10 mouse cellular contexts compared by ENCODE assay signal in genomic region chr4:141681767-141682166, GRCm38 (mm10). TPM values are rescaled to one million over a fixed set of nuclear protein-coding genes. Genes with fewer than 3 reads are reported as not detected.
A peak's percentile ranks its signal among the peaks of the same experiment; 100 is the strongest.
DNase-seq lines count a peak whose midpoint lies in the region; ATAC-seq and TF ChIP-seq lines count a peak whose summit lies in the region.
"Had no signal": no experiment of that assay in that cellular context is flagged by ENCODE, and none has a peak within 500 bp of the region (broad histone marks: within the 10 kb centered on the region; RNA-seq: fewer than 3 reads in every experiment).

No protein-coding gene starts in this region.

- no peaks in the 10 kb centered on the region for H3K27me3 ChIP-seq in liver, adult 2 months (ENCODE audit: control insufficient read depth, insufficient read depth, low read length)
- no peaks in the 10 kb centered on the region for H3K27me3 ChIP-seq in liver, postnatal 0 days (ENCODE audit: insufficient read depth, low read length)
- no peaks in the 10 kb centered on the region for H3K27me3 ChIP-seq in heart, embryonic 12.5 days (replicated peaks)

- no peaks in the 10 kb centered on the region for H3K9me3 ChIP-seq in liver, postnatal 0 days (ENCODE audit: low read length)
- H3K9me3 ChIP-seq in heart, embryonic 12.5 days (replicated peaks) = no peaks in the 10 kb centered on the region
- H3K9me3 ChIP-seq: G1E had no signal

- H3K9ac ChIP-seq in liver, adult 2 months (ENCODE audit: low read depth, low read length) = no peak overlapping the region
- H3K9ac ChIP-seq in liver, postnatal 0 days (replicated peaks) = no peak overlapping the region
- H3K9ac ChIP-seq in heart, embryonic 12.5 days = no peak overlapping the region

- 54% methylated on average over 7 of the region's 7 CpGs for WGBS in liver, adult 2 months
- WGBS in liver, postnatal 0 days (ENCODE audit: insufficient replicate concordance) = 70% methylated on average over 7 of the region's 7 CpGs
- WGBS in heart, embryonic 12.5 days = 48% methylated on average over 7 of the region's 7 CpGs

- H3K27ac ChIP-seq in liver, adult 2 months (replicated peaks; ENCODE audit: insufficient read depth, low read depth, low read length) = no peak overlapping the region
- H3K27ac ChIP-seq in liver, postnatal 0 days (ENCODE audit: low read depth) = no peak overlapping the region
- H3K27ac ChIP-seq in heart, embryonic 12.5 days (ENCODE audit: poor library complexity, severe bottlenecking) = 0 out of 2 replicates have a peak overlapping the region, but pooled peaks have one; percentile 2

- H3K79me2 ChIP-seq in liver, adult 2 months (ENCODE audit: control insufficient read depth, insufficient read depth, low read length) = no peaks in the 10 kb centered on the region

- DNase-seq in liver, adult 2 months (ENCODE audit: extremely low read depth, low read depth, low spot score) = peak; percentile 15
- no peak for DNase-seq in liver, postnatal 0 days
- DNase-seq in adrenal gland, postnatal 10 days = peak; percentile 67
- DNase-seq in skeletal muscle tissue, adult 2 months (ENCODE audit: low read depth, low spot score) = peak; percentile 52
- DNase-seq in retina, postnatal 1 day = no peak
- no peak for DNase-seq in layer of hippocampus, postnatal 25 days (ENCODE audit: extremely low spot score in 1 of 2, low spot score in 1 of 2)
- no peak for DNase-seq in thymus, postnatal 25 days
- DNase-seq: kidney, postnatal 14 days had no signal

- H3K4me1 ChIP-seq in liver, adult 2 months (ENCODE audit: control insufficient read depth, insufficient read depth, low read length) = peaks cover 6% of the 10 kb centered on the region
- no peaks in the 10 kb centered on the region for H3K4me1 ChIP-seq in liver, postnatal 0 days (ENCODE audit: insufficient read depth)
- peaks cover 41% of the 10 kb centered on the region for H3K4me1 ChIP-seq in heart, embryonic 12.5 days (replicated peaks)

- H3K4me2 ChIP-seq in liver, postnatal 0 days (ENCODE audit: low read depth, low read length) = no peak overlapping the region
- no peak overlapping the region for H3K4me2 ChIP-seq in heart, embryonic 12.5 days

- peaks cover 44% of the 10 kb centered on the region for H3K36me3 ChIP-seq in liver, adult 2 months (ENCODE audit: control insufficient read depth, insufficient read depth, low read length)
- H3K36me3 ChIP-seq in liver, postnatal 0 days (replicated peaks; ENCODE audit: insufficient read depth, low read length) = peaks cover 44% of the 10 kb centered on the region
- peaks cover 42% of the 10 kb centered on the region for H3K36me3 ChIP-seq in heart, embryonic 12.5 days

- TF ChIP-seq CTCF in liver, adult 2 months (IDR thresholded peaks at IDR 0.05; ENCODE audit: low read depth, low read length) = no peak
- no peak for TF ChIP-seq CTCF in liver, postnatal 0 days (IDR thresholded peaks at IDR 0.05; ENCODE audit: low read depth)

- TF ChIP-seq EP300 in liver, postnatal 0 days (IDR thresholded peaks at IDR 0.05; ENCODE audit: low read depth) = no peak

- no peak for ATAC-seq in liver, postnatal 0 days
- ATAC-seq in heart, embryonic 12.5 days (ENCODE audit: insufficient number of reproducible peaks, low FRiP score) = no peak

- no peak for TF ChIP-seq POLR2A in liver, adult 2 months (IDR thresholded peaks at IDR 0.05; ENCODE audit: extremely low read depth, insufficient read depth, low read length)

- H3K4me3 ChIP-seq in liver, adult 2 months (ENCODE audit: insufficient read depth, low read depth, low read length) = no peak overlapping the region
- H3K4me3 ChIP-seq in liver, postnatal 0 days (ENCODE audit: low read depth, low read length) = no peak overlapping the region
- H3K4me3 ChIP-seq in heart, embryonic 12.5 days = no peak overlapping the region

RNA-seq across cellular contexts. Expression of gene Rsc1a1, which starts 3.6 kb away (rescaled TPM):
- 16.3 and 30.3 TPM in 2 replicates for total RNA-seq in liver, adult 2 months (2014; rRNA removed)
- 52.0 and 70.9 TPM in 2 replicates for polyA plus RNA-seq in liver, adult 2 months (2012; rRNA removed)
- not detected in 2 replicates for polyA plus RNA-seq in liver, postnatal 0 days (2015; fragmentation: Nextera tagmentation; extraction: Ambion mirVana)
- 1 to 10 TPM; 2.8 to 3.5 TPM for total RNA-seq in adrenal gland, postnatal 10 days (2021)
- polyA plus RNA-seq in heart, embryonic 12.5 days (2016; fragmentation: Nextera tagmentation; extraction: Ambion mirVana) = 0.82 TPM in 1 of 2 replicates, not detected in the other
- total RNA-seq in layer of hippocampus, postnatal 25 days (2021) = 1 to 10 TPM in 1 of 2 experiments, not detected in 1; 2.2 TPM

RNA-seq across cellular contexts. Expression of gene Plekhm2, which starts 17.1 kb away (rescaled TPM):
- 2.7 and 5.0 TPM in 2 replicates for total RNA-seq in liver, adult 2 months (2014; rRNA removed)
- polyA plus RNA-seq in liver, adult 2 months (2012; rRNA removed) = 11.2 and 13.5 TPM in 2 replicates
- polyA plus RNA-seq in liver, postnatal 0 days (2015; fragmentation: Nextera tagmentation; extraction: Ambion mirVana) = 1.7 TPM in 2 replicates
- total RNA-seq in adrenal gland, postnatal 10 days (2021) = 10 to 100 TPM; 37.6 to 42.2 TPM
- polyA plus RNA-seq in heart, embryonic 12.5 days (2016; fragmentation: Nextera tagmentation; extraction: Ambion mirVana) = 6.1 and 6.2 TPM in 2 replicates
- 10 to 100 TPM; 59.1 to 69.1 TPM for total RNA-seq in layer of hippocampus, postnatal 25 days (2021)

RNA-seq across cellular contexts. Expression of gene Ddi2, which starts 41.5 kb away (rescaled TPM):
- 59.2 and 64.0 TPM in 2 replicates for total RNA-seq in liver, adult 2 months (2014; rRNA removed)
- polyA plus RNA-seq in liver, adult 2 months (2012; rRNA removed) = 51.2 and 55.7 TPM in 2 replicates
- 21.7 and 22.6 TPM in 2 replicates for polyA plus RNA-seq in liver, postnatal 0 days (2015; fragmentation: Nextera tagmentation; extraction: Ambion mirVana)
- total RNA-seq in adrenal gland, postnatal 10 days (2021) = 10 to 100 TPM; 48.6 to 59.9 TPM
- 24.8 and 24.9 TPM in 2 replicates for polyA plus RNA-seq in heart, embryonic 12.5 days (2016; fragmentation: Nextera tagmentation; extraction: Ambion mirVana)
- total RNA-seq in layer of hippocampus, postnatal 25 days (2021) = 10 to 100 TPM; 39.7 TPM

RNA-seq across cellular contexts. Expression of gene Slc25a34, which starts 58.1 kb away (rescaled TPM):
- 10.2 and 10.6 TPM in 2 replicates for total RNA-seq in liver, adult 2 months (2014; rRNA removed)
- 5.1 and 10.3 TPM in 2 replicates for polyA plus RNA-seq in liver, adult 2 months (2012; rRNA removed)
- polyA plus RNA-seq in liver, postnatal 0 days (2015; fragmentation: Nextera tagmentation; extraction: Ambion mirVana) = 0.40 and 0.76 TPM in 2 replicates
- 10 to 100 TPM; 36.1 to 39.2 TPM for total RNA-seq in adrenal gland, postnatal 10 days (2021)
- 0.21 and 0.24 TPM in 2 replicates for polyA plus RNA-seq in heart, embryonic 12.5 days (2016; fragmentation: Nextera tagmentation; extraction: Ambion mirVana)
- 1 to 10 TPM; 1.8 to 3.2 TPM for total RNA-seq in layer of hippocampus, postnatal 25 days (2021)
- polyA plus RNA-seq: G1E had no signal

Comparison
In these comparisons a context has a peak if more than half of its experiments do, and no peak if none do; other contexts are left out.
1. DNase-seq: peak in liver, adult 2 months (single experiment), adrenal gland, postnatal 10 days (single experiment) and skeletal muscle tissue, adult 2 months (single experiment); none in liver, postnatal 0 days (single experiment), retina, postnatal 1 day (single experiment), layer of hippocampus, postnatal 25 days (0 of 2) and thymus, postnatal 25 days (single experiment).